Mouse (Mus musculus) MEL (cell line): Measurements from ENCODE around the gene Dnase1l3. TPM values are rescaled to one million over a fixed set of nuclear protein-coding genes. Genes with fewer than 3 reads are reported as not detected.

Experiments used
- DNase-seq: peaks from one replicate; pipeline ENCODE4 v3.0.0; 2011; ENCODE audit warnings: low read depth, low spot score
- H3K27ac ChIP-seq: 2 replicates; pipeline ENCODE4 v1.5.1; 2012; ENCODE audit warnings: low read depth, mild to moderate bottlenecking, control low read depth, low read length, moderate library complexity; ENCODE audit not compliant: control insufficient read depth
- H3K27me3 ChIP-seq, 2 experiments: fragments of 150-350 bp in 1 of 2; sonication (generic) in 1 of 2; 2 replicates each; pipeline ENCODE4 v1.6.1; 2012; ENCODE audit warnings: low read length in 2 of 2, mild to moderate bottlenecking in 2 of 2, improper control_type of control experiment in 1 of 2, moderate library complexity in 1 of 2; ENCODE audit not compliant: insufficient read depth in 2 of 2, control insufficient read depth in 1 of 2
- H3K36me3 ChIP-seq, 2 experiments: 2 replicates each; pipeline ENCODE4 v1.6.1; 2012 to 2014; ENCODE audit warnings: low read length in 2 of 2, improper control_type of control experiment in 1 of 2, inconsistent platforms in 1 of 2, mild to moderate bottlenecking in 1 of 2; ENCODE audit not compliant: insufficient read depth in 2 of 2, control insufficient read depth in 1 of 2
- H3K4me1 ChIP-seq, 2 experiments: fragments of 150-350 bp in 1 of 2; sonication (generic) in 1 of 2; 2 replicates each; pipeline ENCODE4 v1.6.1; 2012; ENCODE audit warnings: low read length in 2 of 2, improper control_type of control experiment in 1 of 2, mild to moderate bottlenecking in 1 of 2; ENCODE audit not compliant: insufficient read depth in 2 of 2, control insufficient read depth in 1 of 2
- H3K4me3 ChIP-seq, 2 experiments: fragments of 150-350 bp in 1 of 2; sonication (generic) in 1 of 2; 2 replicates each; pipeline ENCODE4 v1.5.1; 2012; ENCODE audit warnings: low read depth in 2 of 2, low read length in 2 of 2, mild to moderate bottlenecking in 2 of 2, moderate library complexity in 2 of 2, control low read depth in 1 of 2, improper control_type of control experiment in 1 of 2; ENCODE audit not compliant: control insufficient read depth in 1 of 2, insufficient read depth in 1 of 2
- H3K79me2 ChIP-seq: 2 replicates; pipeline ENCODE4 v1.6.1; 2012; ENCODE audit warnings: mild to moderate bottlenecking, low read length, moderate library complexity; ENCODE audit not compliant: control insufficient read depth, poor library complexity, insufficient read depth
- H3K9ac ChIP-seq: 2 replicates; pipeline ENCODE4 v1.6.1; 2012; ENCODE audit warnings: low read depth, mild to moderate bottlenecking, control low read depth, low read length, moderate library complexity; ENCODE audit not compliant: control insufficient read depth, poor library complexity, severe bottlenecking
- H3K9me3 ChIP-seq: fragments of 150-350 bp; sonication (generic); replicated peaks from 2 replicates; pipeline ENCODE4 v1.6.1; 2012; ENCODE audit warnings: mild to moderate bottlenecking, low read length, improper control_type of control experiment, moderate library complexity; ENCODE audit not compliant: insufficient read depth
- BHLHE40 ChIP-seq: IDR thresholded peaks from 2 replicates; pipeline ENCODE4 v1.6.1; 2012; ENCODE audit warnings: low read depth, mild to moderate bottlenecking, inconsistent platforms, low read length, improper control_type of control experiment, borderline replicate concordance
- CHD2 ChIP-seq: IDR thresholded peaks from 2 replicates; pipeline ENCODE4 v1.6.1; 2011; ENCODE audit warnings: low read length, improper control_type of control experiment
- E2F4 ChIP-seq: IDR thresholded peaks from 2 replicates; pipeline ENCODE4 v1.6.1; 2011; ENCODE audit warnings: low read depth, low read length, improper control_type of control experiment, borderline replicate concordance
- ELF1 ChIP-seq: IDR thresholded peaks from 2 replicates; pipeline ENCODE4 v1.6.1; 2014; ENCODE audit warnings: low read depth, mild to moderate bottlenecking, inconsistent platforms, low read length, improper control_type of control experiment, moderate library complexity
- ETS1 ChIP-seq: IDR thresholded peaks from 2 replicates; pipeline ENCODE4 v1.6.1; 2012; ENCODE audit warnings: low read depth, mild to moderate bottlenecking, inconsistent platforms, low read length, improper control_type of control experiment, moderate library complexity
- GABPA ChIP-seq: IDR thresholded peaks from 2 replicates; pipeline ENCODE4 v1.6.1; 2012; ENCODE audit warnings: low read depth, mild to moderate bottlenecking, inconsistent platforms, low read length, improper control_type of control experiment, moderate library complexity
- HCFC1 ChIP-seq: IDR thresholded peaks from 2 replicates; pipeline ENCODE4 v1.6.1; 2012; ENCODE audit warnings: low read depth, mild to moderate bottlenecking, inconsistent platforms, low read length, improper control_type of control experiment, moderate library complexity
- MAFK ChIP-seq: IDR thresholded peaks from 2 replicates; pipeline ENCODE4 v1.6.1; 2011; ENCODE audit warnings: low read depth, mild to moderate bottlenecking, low read length, improper control_type of control experiment, borderline replicate concordance
- MAZ ChIP-seq: IDR thresholded peaks from 2 replicates; pipeline ENCODE4 v1.6.1; 2012; ENCODE audit warnings: low read depth, mild to moderate bottlenecking, inconsistent platforms, low read length, improper control_type of control experiment
- MEF2A ChIP-seq: IDR thresholded peaks from 2 replicates; pipeline ENCODE4 v1.6.1; 2014; ENCODE audit warnings: low read depth, mild to moderate bottlenecking, inconsistent platforms, low read length, improper control_type of control experiment; ENCODE audit not compliant: poor library complexity, insufficient replicate concordance, severe bottlenecking; ENCODE audit errors: extremely low read depth
- MXI1 ChIP-seq: IDR thresholded peaks from 2 replicates; pipeline ENCODE4 v1.6.1; 2011; ENCODE audit warnings: mild to moderate bottlenecking, low read depth, low read length, improper control_type of control experiment
- MYC ChIP-seq: IDR thresholded peaks from 2 replicates; pipeline ENCODE4 v1.6.1; 2011; ENCODE audit warnings: low read depth, mild to moderate bottlenecking, low read length, improper control_type of control experiment, moderate library complexity
- NELFE ChIP-seq: IDR thresholded peaks from 2 replicates; pipeline ENCODE4 v1.6.1; 2011; ENCODE audit warnings: low read depth, low read length, improper control_type of control experiment
- NRF1 ChIP-seq: IDR thresholded peaks from 2 replicates; pipeline ENCODE4 v1.6.1; 2014; ENCODE audit warnings: low read depth, mild to moderate bottlenecking, inconsistent platforms, low read length, improper control_type of control experiment, moderate library complexity; ENCODE audit not compliant: poor library complexity, insufficient read depth, severe bottlenecking
- POLR2A ChIP-seq, 2 experiments: IDR thresholded peaks; 2 replicates each; pipeline ENCODE4 v1.6.1; 2011 to 2012; ENCODE audit warnings: low read length in 2 of 2, mild to moderate bottlenecking in 2 of 2, control low read depth in 1 of 2, improper control_type of control experiment in 1 of 2, low read depth in 1 of 2, moderate library complexity in 1 of 2; ENCODE audit not compliant: control insufficient read depth in 1 of 2, insufficient read depth in 1 of 2, poor library complexity in 1 of 2
- POLR2AphosphoS2 ChIP-seq: IDR thresholded peaks from 2 replicates; pipeline ENCODE4 v1.6.1; 2011; ENCODE audit warnings: low read length, improper control_type of control experiment
- RAD21 ChIP-seq: IDR thresholded peaks from 2 replicates; pipeline ENCODE4 v1.6.1; 2011; ENCODE audit warnings: mild to moderate bottlenecking, low read depth, low read length, improper control_type of control experiment
- SIN3A ChIP-seq: IDR thresholded peaks from 2 replicates; pipeline ENCODE4 v1.6.1; 2012; ENCODE audit warnings: low read length, improper control_type of control experiment, inconsistent platforms
- SMC3 ChIP-seq: IDR thresholded peaks from 2 replicates; pipeline ENCODE4 v1.6.1; 2011; ENCODE audit warnings: low read depth, low read length, improper control_type of control experiment
- TBP ChIP-seq: IDR thresholded peaks from 2 replicates; pipeline ENCODE4 v1.8.0; 2011; ENCODE audit warnings: low read depth, low read length, improper control_type of control experiment
- USF1 ChIP-seq: IDR thresholded peaks from 2 replicates; pipeline ENCODE4 v1.6.1; 2014; ENCODE audit warnings: low read depth, mild to moderate bottlenecking, inconsistent platforms, low read length, improper control_type of control experiment, moderate library complexity
- ZMIZ1 ChIP-seq: IDR thresholded peaks from 2 replicates; pipeline ENCODE4 v1.6.1; 2012; ENCODE audit warnings: low read depth, mild to moderate bottlenecking, inconsistent platforms, low read length, improper control_type of control experiment, moderate library complexity
- polyA plus RNA-seq, 2 experiments: library from polyadenylated mRNA; stranded (reverse) in 1 of 2; unstranded in 1 of 2; fragments of >175 nt in 1 of 2; fragments of >200 nt in 1 of 2; gene quantifications; 2 replicates each; pipeline versions ENCODE4 v1.2.1 to v1.2.4; 2012; ENCODE audit warnings: low replicate concordance in 2 of 2, low read depth in 1 of 2; ENCODE audit not compliant: insufficient read length in 2 of 2, insufficient read depth in 1 of 2, missing spikeins in 1 of 2
- total RNA-seq: library from RNA; depleted of rRNA; stranded (reverse); fragments of 300-350 nt; gene quantifications from 2 replicates; pipeline ENCODE4 v1.2.3, GENCODE M21; 2012

The Dnase1l3 gene
- total and polyA plus RNA-seq, 3 experiments, result not detected

- H3K27ac ChIP-seq, result no peak overlapping the region
- TF ChIP-seq BHLHE40, result no peak
- TF ChIP-seq SMC3, result no peak
- TF ChIP-seq SIN3A, result no peak
- no peak for TF ChIP-seq MXI1
- no peak for TF ChIP-seq GABPA
- no peak for TF ChIP-seq MEF2A
- no peak for TF ChIP-seq POLR2A (IDR thresholded peaks at IDR 0.05; ENCODE audit: control insufficient read depth in 1 of 2, insufficient read depth in 1 of 2, low read depth in 1 of 2, low read length in 2 of 2, poor library complexity in 1 of 2)
- H3K79me2 ChIP-seq, result no peaks in the 10 kb centered on the region
- H3K36me3 ChIP-seq, result no peaks in the 10 kb centered on the region
- no peaks in the 10 kb centered on the region for H3K4me1 ChIP-seq
- H3K9me3 ChIP-seq, result no peaks in the 10 kb centered on the region
- H3K27me3 ChIP-seq, result peaks cover 0 to 4% of the 10 kb centered on the region in 2 experiments; a peak in 2 of 4 replicates
- H3K4me3 ChIP-seq, result no peak overlapping the region
- no peak for DNase-seq
- H3K9ac ChIP-seq, result no peak overlapping the region
These were observed 33.8 kb downstream of the Dnase1l3 start for GRCm38 (mm10) chr14:7960616-7961015.

GRCm38 (mm10) chr14:7957049-7957448 lies 37.3 kb downstream of the Dnase1l3 start, which contains the start of gene Gm45521:
TSS of gene Gm45521 (plus strand) at chr14:7957288.
- Histone ChIP-seq H3K9me3 (no peaks in the 10 kb centered on the region), H3K4me1 (no peaks in the 10 kb centered on the region), H3K9ac (no peak within 1 kb of the TSS), H3K36me3 (no peaks in the 10 kb centered on the region), H3K27ac (no peak within 1 kb of the TSS), H3K79me2 (no peaks in the 10 kb centered on the region), H3K4me3 (no peak within 1 kb of the TSS), H3K27me3 (peaks cover 0 to 2% of the 10 kb centered on the region in 2 experiments; a peak in 2 of 4 replicates)
- TF ChIP-seq E2F4, result no peak
- TF ChIP-seq MYC, result no peak
- TF ChIP-seq ELF1, result no peak
- TF ChIP-seq CHD2, result no peak
- TF ChIP-seq MAZ, result no peak
- no peak for TF ChIP-seq ETS1
- DNase-seq, result no peak

- H3K27ac ChIP-seq, result no peak overlapping the region
- peaks cover 0 to 2% of the 10 kb centered on the region in 2 experiments; a peak in 1 of 4 replicates for H3K27me3 ChIP-seq
- no peak for DNase-seq
- H3K79me2 ChIP-seq, result no peaks in the 10 kb centered on the region
- no peak overlapping the region for H3K4me3 ChIP-seq
- no peak for TF ChIP-seq MXI1
- TF ChIP-seq POLR2AphosphoS2, result no peak
- no peak for TF ChIP-seq NELFE
- TF ChIP-seq ETS1, result no peak
- no peak for TF ChIP-seq HCFC1
- no peak for TF ChIP-seq MAFK
- TF ChIP-seq MYC, result no peak
- no peak for TF ChIP-seq ZMIZ1
- TF ChIP-seq POLR2A (IDR thresholded peaks at IDR 0.05; ENCODE audit: control insufficient read depth in 1 of 2, insufficient read depth in 1 of 2, low read depth in 1 of 2, low read length in 2 of 2, poor library complexity in 1 of 2), result no peak
- no peak for TF ChIP-seq NRF1
- TF ChIP-seq RAD21, result no peak
- no peak for TF ChIP-seq TBP
- no peak for TF ChIP-seq SMC3
- no peak for TF ChIP-seq MEF2A
- TF ChIP-seq USF1, result no peak
- no peaks in the 10 kb centered on the region for H3K9me3 ChIP-seq
- H3K4me1 ChIP-seq, result no peaks in the 10 kb centered on the region
- H3K36me3 ChIP-seq, result no peaks in the 10 kb centered on the region
- no peak overlapping the region for H3K9ac ChIP-seq
These were observed 37.9 kb downstream of the Dnase1l3 start for GRCm38 (mm10) chr14:7956427-7956826.
